Mouse (Mus musculus) neutrophil, adult 5-6 weeks (primary cell): ENCODE data around the gene Unc119. TPM values are rescaled to one million over a fixed set of nuclear protein-coding genes. Genes with fewer than 3 reads are reported as not detected.

Experiments
- ATAC-seq: fragments of 151-379, 151-347 bp; 2 replicates; pipeline ENCODE4 v1.8.0; 2017; ENCODE audit warnings: mild to moderate bottlenecking, moderate TSS enrichment; ENCODE audit not compliant: insufficient number of reproducible peaks, poor library complexity, low FRiP score, severe bottlenecking; ENCODE audit errors: extremely low read depth
- total RNA-seq: library from RNA; stranded (forward); fragments of 200-1000 nt; gene quantifications from 2 replicates; pipeline ENCODE4 v1.2.3, GENCODE M21; 2017

The Unc119 gene
- total RNA-seq, 1 experiment from 2014 or later, result 76.7 TPM

DNA sequence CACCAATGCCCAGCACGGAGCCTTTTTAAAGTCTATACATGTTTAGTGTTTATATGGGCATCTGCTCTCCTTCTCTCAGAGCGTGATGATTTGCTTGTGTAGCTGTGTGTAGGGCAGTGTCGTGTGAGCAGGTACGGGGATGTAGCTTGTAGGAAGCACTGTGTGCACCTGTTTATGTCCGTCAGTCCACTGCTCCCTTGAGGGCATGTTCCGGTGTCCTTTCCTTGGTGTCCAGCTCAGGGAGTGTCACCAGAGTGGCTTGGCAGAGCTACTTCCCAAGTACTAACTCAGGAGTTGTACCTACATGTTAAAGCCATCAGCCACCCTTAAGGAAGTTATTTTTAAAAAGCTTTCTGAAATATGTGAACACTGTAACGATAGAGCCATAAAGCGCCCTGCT lies 6.2 kb upstream of the Unc119 start:
- no peak for ATAC-seq

DNA sequence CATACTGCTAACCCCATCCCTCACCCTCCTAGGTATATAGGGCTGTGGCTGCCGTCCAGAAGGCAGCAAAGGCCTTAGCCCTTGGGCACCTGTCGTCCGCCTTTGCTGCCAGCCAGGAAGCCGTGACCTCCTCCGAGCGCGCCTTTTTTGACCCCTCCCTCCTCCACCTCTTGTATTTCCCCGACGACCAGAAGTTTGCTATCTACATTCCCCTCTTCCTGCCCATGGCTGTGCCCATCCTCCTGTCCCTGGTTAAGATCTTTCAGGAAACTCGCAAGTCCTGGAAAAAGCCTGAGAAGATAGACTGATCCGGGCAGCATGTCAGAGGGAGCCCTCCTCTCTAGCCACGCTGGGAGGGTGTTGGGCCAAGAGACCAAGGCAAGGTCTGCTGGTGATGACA lies 1.6 kb upstream of the Unc119 start:
- no peak for ATAC-seq

DNA sequence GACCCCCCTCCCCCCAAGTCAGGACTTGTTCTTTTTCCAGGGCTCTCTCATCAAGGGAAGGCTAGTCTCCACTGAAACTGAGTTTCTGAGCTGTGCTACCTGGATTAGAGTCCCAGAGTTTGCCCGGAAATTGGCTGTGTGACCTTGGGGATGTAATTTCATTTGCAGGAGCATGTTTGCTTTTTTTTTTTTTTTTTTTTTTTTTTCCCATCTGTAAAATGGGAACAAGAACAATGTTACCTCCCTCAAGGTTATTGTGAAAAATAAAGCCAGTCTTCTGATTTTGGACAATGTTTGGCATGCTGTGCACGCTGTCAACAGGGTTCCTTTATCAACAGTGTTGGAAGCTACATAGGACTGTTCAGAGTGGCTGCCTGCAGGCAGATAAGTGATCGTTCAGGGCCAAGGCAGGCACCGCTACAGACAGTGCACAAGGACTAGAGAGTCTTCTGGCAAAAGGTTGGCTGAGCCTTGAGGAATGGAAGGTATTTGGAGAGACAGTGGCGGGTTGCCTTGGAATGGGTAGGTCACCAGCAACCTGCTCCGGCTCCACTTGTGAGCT lies 1.1 kb downstream of the Unc119 start:
- ATAC-seq, result no peak

DNA sequence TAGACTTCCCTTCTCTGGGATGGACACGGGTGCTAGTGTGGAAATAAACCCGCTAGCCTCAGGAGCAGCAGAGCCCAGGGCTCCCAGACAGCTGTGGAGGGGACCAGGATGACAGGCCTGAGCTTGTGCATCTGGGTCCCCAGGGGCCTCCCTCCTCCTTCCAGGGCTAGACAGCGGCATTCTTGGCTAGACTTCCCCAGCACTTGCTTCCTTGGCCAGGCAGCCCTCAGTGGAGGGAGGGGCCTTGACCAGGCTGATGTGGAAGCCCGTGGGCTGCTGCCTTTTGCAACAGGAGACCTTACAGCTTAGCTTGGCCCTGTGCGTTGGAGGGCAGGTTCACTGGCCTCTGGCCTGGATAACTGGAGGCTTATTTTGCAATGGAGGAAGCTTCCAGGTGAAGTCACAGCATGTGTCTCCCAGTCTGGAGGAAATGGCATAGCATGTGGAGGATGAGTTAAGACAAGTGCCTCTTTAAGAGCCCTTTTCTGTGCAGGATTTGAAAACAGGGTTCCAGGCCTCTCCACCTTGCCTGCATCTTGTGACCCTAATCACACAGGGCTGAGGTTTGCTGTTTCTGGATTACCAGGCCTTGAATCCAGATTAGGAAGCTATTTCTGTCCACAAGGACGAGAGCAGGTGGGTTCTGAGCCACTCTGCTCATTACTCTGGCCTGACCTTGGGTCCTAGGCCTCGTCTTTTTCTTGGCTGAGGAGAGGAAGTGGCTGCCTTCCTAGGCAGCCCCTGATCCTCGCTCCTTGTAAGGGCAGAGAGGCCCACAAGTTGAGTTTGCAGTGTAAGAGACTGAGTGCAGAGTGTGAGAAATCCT lies 1.8 kb downstream of the Unc119 start:
- ATAC-seq, result no peak

GRCm38 (mm10) chr11:78345801-78346200 lies 2.5 kb downstream of the Unc119 start:
- peak; percentile 35 for ATAC-seq

DNA sequence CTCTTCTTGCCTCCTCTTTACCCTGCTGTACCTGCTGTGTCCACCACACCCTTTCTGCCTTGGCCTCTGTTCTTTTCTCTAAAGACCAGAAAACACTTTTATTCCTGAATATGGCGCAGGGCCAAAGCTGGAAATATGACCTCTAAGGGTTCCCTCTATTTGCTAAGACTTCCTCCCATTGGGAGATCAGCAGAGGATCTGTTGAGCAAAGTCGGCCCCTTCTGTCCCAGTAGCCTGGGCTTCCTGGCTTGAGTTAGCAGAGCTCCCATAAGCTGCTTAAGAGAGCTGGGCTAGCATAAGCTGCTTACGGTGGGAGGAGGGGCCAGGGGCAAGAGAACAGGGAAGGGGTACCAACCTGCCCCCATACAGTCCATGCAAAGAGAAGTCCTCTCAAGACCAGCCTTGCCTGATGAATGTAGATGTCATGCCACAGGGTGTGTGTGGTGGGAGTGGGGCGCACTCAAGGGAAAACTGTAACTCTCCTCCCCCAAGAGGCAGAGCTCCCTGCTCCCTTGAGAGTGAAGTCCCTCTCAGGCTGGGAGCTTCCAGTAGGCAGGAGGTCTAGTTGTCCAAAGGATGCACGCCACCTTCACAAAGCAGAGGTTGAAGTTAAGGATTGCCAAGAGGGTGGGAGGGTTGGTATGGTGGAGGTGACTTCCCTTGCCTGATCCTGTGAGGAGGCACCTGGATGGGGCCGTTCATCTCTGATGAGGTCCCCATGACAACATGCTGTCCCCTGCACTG lies 3.2 kb downstream of the Unc119 start:
- ATAC-seq, result no peak

DNA sequence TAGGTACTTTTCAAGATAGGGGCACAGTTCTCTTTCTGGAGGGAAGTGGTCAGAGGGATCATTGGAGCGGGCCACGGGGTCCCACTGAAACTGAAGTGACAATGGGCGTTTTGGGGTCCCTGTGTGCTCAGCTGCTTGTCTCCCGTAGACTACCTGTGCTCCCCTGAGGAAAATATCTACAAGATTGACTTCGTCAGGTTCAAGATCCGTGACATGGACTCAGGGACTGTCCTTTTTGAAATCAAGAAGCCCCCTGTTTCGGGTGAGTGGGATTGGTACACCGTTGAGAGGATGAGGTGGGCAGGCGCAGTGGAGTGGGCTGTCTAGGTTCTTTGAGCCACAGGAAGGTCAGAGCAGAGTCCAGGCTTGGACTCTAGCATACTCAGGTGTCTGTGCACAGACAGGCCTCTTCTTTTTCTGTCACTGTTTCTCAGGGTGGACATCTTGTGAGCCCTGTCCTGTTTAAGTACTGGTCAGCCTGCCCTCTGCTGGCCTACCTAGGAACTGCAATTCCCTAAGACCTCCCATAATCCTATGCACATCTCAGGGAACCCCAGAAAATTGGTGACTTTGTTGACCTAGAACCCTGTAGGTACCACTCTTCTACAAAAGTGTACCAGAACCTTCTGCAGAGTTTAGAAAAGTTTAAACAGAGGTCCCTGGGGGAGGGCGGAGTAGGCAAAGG lies 3.9 kb downstream of the Unc119 start:
- ATAC-seq, result peak; percentile 37

GRCm38 (mm10) chr11:78347908-78348307 lies 4.6 kb downstream of the Unc119 start:
- peak; percentile 49 for ATAC-seq

DNA sequence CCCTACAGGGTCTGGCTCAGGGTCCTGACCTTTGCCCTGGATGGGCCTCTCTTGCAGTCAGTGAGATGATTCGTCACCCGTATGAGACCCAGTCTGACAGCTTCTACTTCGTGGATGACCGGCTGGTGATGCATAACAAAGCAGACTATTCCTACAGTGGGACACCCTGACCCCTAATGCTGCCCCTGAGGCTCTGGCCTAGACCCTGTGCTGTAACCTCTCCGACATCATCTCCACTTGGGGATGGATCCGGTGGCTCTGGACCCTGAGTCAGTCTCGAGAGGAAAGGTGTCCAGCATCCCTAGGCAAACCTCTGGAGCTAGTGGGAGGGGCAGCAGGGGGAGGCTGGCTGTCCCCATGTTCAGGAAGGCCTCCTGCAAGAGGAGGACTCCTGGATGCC lies 5.2 kb downstream of the Unc119 start:
- ATAC-seq, result no peak

- ATAC-seq, result no peak
These were observed 6.4 kb downstream of the Unc119 start for GRCm38 (mm10) chr11:78349441-78350358.

GRCm38 (mm10) chr11:78353081-78353480 lies 9.8 kb downstream of the Unc119 start:
- peak; percentile 84 for ATAC-seq

GRCm38 (mm10) chr11:78354905-78355304 lies 11.6 kb downstream of the Unc119 start:
- ATAC-seq, result no peak

GRCm38 (mm10) chr11:78355471-78356238 lies 12.4 kb downstream of the Unc119 start:
- 0 out of 2 replicates have a peak, but pooled peaks have one; percentile 18 for ATAC-seq

DNA sequence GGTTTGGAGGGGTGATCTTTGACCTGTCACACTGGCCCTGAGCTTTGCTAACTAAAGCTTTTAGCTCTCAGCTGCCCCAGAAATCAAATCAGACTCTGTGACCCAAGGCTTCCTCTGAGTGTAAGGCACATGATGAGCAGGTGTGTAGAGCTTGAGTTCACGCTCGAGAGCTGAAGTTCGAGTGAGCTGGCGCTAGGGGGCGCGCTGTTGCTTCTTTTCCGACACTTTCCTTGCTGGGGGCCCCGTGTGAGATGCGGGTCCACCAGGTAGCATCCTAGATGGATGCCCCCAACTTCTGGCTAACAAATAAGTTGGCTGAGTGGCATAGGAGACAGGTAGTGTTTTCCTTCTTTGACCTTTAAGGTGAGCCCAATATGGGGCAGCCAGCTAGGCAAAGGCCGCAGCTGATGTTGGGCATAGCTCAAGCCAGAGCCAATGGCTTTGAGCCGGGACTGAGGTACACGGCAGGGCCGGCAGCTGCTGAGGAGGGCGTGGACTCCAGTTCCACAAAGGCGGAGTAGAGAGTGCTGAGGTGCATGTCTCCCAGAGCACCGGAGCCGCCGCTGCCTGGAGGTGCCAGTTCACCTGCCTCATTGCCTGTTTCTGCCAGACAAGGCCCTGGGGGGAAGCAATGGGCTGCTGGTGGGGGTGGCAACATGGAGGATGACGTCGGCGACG lies 15.2 kb downstream of the Unc119 start:
- ATAC-seq, result no peak

DNA sequence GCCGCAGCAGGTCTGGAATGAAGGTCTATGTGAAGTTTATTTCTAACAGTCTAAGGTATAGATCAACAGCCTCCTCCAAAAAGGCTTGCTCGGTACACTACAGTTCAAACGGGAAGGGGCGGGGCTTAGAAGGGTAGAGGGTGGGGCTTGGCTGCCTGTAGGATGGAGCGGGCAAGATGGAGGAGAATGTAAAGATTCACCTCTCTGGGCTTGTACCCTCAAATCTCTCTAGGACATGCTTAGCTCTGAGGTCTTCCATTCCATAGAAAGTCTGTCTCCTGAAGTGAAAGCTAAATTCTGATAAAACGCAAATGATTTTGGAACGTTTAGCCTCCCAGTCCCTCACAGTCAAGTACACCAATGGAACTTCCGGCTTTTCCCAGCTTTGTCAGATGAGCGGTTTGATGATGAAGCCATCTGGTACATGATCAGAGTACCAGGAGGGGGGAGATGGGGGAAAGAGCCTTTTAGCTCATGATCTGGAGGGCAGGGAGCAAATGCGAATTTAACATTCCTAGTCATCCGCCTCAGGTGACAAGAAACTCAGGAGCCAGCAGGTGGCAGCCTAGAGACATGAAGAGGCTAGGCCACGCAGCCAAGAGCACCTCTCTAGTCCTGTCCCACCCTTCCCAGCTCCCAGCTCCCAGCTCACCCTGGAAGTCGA lies 17.0 kb downstream of the Unc119 start:
- peak; percentile 67 for ATAC-seq

- no peak for ATAC-seq
These were observed 17.5 kb downstream of the Unc119 start for GRCm38 (mm10) chr11:78360789-78361131.
